Mouse (Mus musculus): ENCODE results near the gene Krtap4-1. TPM values are rescaled to one million over a fixed set of nuclear protein-coding genes. Genes with fewer than 3 reads are reported as not detected.
"Not testable (repeated sequence)": the region's sequence is repeated elsewhere in the genome, so short reads cannot be mapped to it uniquely, and the experiment has no call there.

The Krtap4-1 gene
- not detected in 2 replicates for polyA plus RNA-seq (2015; fragmentation: Nextera tagmentation; extraction: Ambion mirVana)

- H3K36me3 ChIP-seq = no peaks in the 10 kb centered on the region
- no peaks in the 10 kb centered on the region for H3K9me3 ChIP-seq
- no peak within 1 kb of the TSS for H3K27ac ChIP-seq
- H3K4me3 ChIP-seq = no peak within 1 kb of the TSS
- no peaks in the 10 kb centered on the region for H3K4me1 ChIP-seq
- H3K9ac ChIP-seq = no peak within 1 kb of the TSS
- H3K4me2 ChIP-seq (replicated peaks) = no peak within 1 kb of the TSS
- no peak for ATAC-seq (ENCODE audit: low FRiP score, low read depth)
- H3K27me3 ChIP-seq = peaks cover 3% of the 10 kb centered on the region; the same call in 1 of the 2 replicates
- 81% methylated on average over 4 of the region's 4 CpGs for WGBS
These were observed at the start of gene Krtap4-1 for GRCm38 (mm10) chr11:99628138-99628537. TSS of gene Krtap4-1 (minus strand) at chr11:99628238.

GRCm38 (mm10) chr11:99665860-99666259 lies 37.8 kb upstream of the Krtap4-1 start, which contains the start of gene Krtap4-6:
TSS of gene Krtap4-6 (minus strand) at chr11:99665960.
- Histone ChIP-seq H3K4me1 (no peaks in the 10 kb centered on the region), H3K4me2 (replicated peaks) (no peak within 1 kb of the TSS), H3K9me3 (no peaks in the 10 kb centered on the region), H3K36me3 (no peaks in the 10 kb centered on the region), H3K9ac (no peak within 1 kb of the TSS), H3K4me3 (no peak within 1 kb of the TSS), H3K27me3 (no peaks in the 10 kb centered on the region), H3K27ac (no peak within 1 kb of the TSS)
- no peak for ATAC-seq (ENCODE audit: low FRiP score, low read depth)

DNA sequence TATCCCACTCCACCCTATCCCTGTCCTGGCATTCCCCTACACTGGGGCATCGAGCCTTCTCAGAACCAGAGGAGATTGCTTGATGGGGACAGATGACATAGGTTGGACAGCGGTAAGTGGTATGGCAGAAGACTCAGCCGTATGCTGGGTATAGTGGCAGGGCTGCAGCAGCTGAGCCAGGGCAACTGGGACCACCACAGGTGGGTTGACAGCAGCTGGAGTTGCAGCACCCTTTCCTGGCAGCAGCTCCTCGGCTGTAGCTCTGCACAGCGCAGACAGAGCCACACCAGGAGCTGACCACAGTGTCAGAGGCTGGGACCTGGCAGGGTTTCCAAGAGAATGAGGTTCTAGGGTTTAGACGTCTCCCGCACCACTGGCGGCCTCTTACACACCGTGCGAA lies 34.8 kb upstream of the Krtap4-1 start:
- Histone ChIP-seq H3K4me1 (no peaks in the 10 kb centered on the region), H3K4me2 (replicated peaks) (no peak overlapping the region), H3K36me3 (no peaks in the 10 kb centered on the region), H3K9ac (no peak overlapping the region), H3K27ac (no peak overlapping the region), H3K4me3 (no peak overlapping the region), H3K9me3 (no peaks in the 10 kb centered on the region), H3K27me3 (no peaks in the 10 kb centered on the region; the same call in 1 of the 2 replicates)
- ATAC-seq (ENCODE audit: low FRiP score, low read depth) = no peak
- 81% methylated on average over 10 of the region's 10 CpGs for WGBS

GRCm38 (mm10) chr11:99659256-99659655 lies 31.2 kb upstream of the Krtap4-1 start:
- 77% methylated on average over 4 of the region's 4 CpGs for WGBS

DNA sequence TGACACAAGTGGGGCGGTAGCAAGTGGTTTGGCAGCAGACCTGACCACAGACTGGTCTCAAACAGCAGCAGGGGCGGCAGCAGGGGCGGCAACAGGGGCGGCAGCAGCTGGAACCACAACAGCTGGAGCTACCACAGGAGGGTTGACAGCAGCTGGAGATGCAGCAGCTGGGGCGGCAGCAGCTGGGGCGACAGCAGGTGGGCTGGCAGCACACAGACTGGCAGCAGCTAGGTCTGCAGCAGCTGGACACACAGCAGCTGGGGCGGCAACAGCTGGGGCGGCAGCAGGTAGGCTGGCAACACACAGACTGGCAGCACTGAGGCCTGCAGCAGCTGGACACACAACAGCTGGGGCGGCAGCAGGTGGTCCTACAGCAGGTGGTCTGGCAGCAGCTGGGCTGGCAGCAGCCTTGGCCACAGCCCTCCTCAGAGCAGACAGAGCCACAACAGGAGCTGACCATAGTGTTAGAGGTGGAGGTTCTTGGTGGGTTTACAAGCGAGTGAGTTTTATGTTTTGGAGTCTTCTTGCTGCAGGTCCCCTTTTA lies 30.5 kb upstream of the Krtap4-1 start, which contains the start of gene Gm11563:
Gm11563 (minus strand) TSS at position 494 of the 544 bp plus-strand sequence.
- not testable (repeated sequence) for H3K4me1 ChIP-seq
- 61% methylated on average over 10 of the region's 10 CpGs for WGBS

More at GRCm38 (mm10) chr11:99659256-99659655, 31.2 kb upstream of the Krtap4-1 start:
- no peak for ATAC-seq (ENCODE audit: low FRiP score, low read depth)
- Histone ChIP-seq H3K9ac (no peak overlapping the region), H3K27me3 (no peaks in the 10 kb centered on the region; the same call in 1 of the 2 replicates), H3K27ac (no peak overlapping the region), H3K4me2 (replicated peaks) (no peak overlapping the region), H3K4me1 (no peaks in the 10 kb centered on the region), H3K4me3 (no peak overlapping the region), H3K36me3 (no peaks in the 10 kb centered on the region), H3K9me3 (no peaks in the 10 kb centered on the region)

DNA sequence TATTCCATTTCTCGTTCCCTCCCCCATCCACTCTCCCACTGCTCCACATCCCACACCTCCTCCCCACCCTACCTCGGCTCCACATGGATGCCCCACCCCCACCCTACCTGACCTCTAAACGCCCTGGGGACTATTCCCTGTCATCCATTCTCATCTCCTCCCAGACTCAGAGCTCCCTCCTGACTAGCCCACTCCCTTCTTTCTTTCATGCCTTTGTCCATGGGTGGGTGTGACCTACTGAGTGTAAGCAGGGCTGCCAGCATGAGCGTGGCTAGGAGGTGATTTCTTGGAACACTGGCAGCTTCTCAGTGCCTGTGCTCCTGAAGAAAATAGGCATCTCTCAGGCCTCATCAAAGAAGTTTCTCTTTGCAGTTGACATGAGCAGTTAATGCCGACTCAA lies 29.0 kb upstream of the Krtap4-1 start:
- no peak overlapping the region for H3K4me3 ChIP-seq
- 46% methylated on average over 5 of the region's 5 CpGs for WGBS
- ATAC-seq (ENCODE audit: low FRiP score, low read depth) = no peak

More for the DNA sequence above, 30.5 kb upstream of the Krtap4-1 start, which contains the start of gene Gm11563:
- H3K4me2 ChIP-seq (replicated peaks); H3K36me3 ChIP-seq; H3K9ac ChIP-seq; H3K9me3 ChIP-seq; H3K4me3 ChIP-seq; H3K27me3 ChIP-seq; H3K27ac ChIP-seq; ATAC-seq (ENCODE audit: low FRiP score, low read depth): not testable (repeated sequence)

GRCm38 (mm10) chr11:99650136-99650535 lies 22.1 kb upstream of the Krtap4-1 start, which contains the start of gene Gm11555:
TSS of gene Gm11555 (minus strand) at chr11:99650236.
- 89% methylated on average over 2 of the region's 2 CpGs for WGBS
- H3K4me3 ChIP-seq = no peak within 1 kb of the TSS
- H3K9ac ChIP-seq = no peak within 1 kb of the TSS
- no peaks in the 10 kb centered on the region for H3K9me3 ChIP-seq
- no peaks in the 10 kb centered on the region for H3K27me3 ChIP-seq
- no peak within 1 kb of the TSS for H3K4me2 ChIP-seq (replicated peaks)
- H3K27ac ChIP-seq = no peak within 1 kb of the TSS
- H3K4me1 ChIP-seq = no peaks in the 10 kb centered on the region
- H3K36me3 ChIP-seq = no peaks in the 10 kb centered on the region
- no peak for ATAC-seq (ENCODE audit: low FRiP score, low read depth)

More for the DNA sequence above, 29.0 kb upstream of the Krtap4-1 start:
- H3K9me3 ChIP-seq = no peaks in the 10 kb centered on the region
- H3K4me1 ChIP-seq = no peaks in the 10 kb centered on the region
- H3K9ac ChIP-seq = no peak overlapping the region
- no peaks in the 10 kb centered on the region; the same call in 1 of the 2 replicates for H3K27me3 ChIP-seq
- no peak overlapping the region for H3K4me2 ChIP-seq (replicated peaks)
- H3K27ac ChIP-seq = no peak overlapping the region
- H3K36me3 ChIP-seq = no peaks in the 10 kb centered on the region

DNA sequence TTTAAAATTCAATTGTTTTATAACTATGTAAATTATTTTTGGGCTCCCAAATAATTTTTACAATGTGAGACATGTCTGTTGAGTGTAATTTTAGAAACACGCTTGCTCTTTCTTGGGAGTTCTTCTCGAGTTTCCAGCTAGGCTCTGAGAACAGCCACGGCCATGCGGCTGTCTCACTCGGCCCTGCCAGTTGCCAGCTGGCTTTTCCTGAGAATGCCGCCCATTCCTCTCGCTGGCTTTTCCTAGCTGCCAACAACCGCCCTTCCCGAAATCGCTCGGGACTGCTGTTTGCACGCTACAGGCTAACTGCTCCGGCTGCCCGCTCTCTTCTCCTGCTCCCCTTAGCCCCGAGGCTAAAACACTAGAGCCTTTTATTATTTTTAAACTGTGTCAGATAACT lies 18.4 kb upstream of the Krtap4-1 start:
- no peaks in the 10 kb centered on the region for H3K4me1 ChIP-seq
- no peak for ATAC-seq (ENCODE audit: low FRiP score, low read depth)

GRCm38 (mm10) chr11:99644351-99644750 lies 16.3 kb upstream of the Krtap4-1 start:
- Histone ChIP-seq H3K4me1 (0 out of 2 replicates have a peak, but pooled peaks cover 4% of the 10 kb centered on the region), H3K27ac (no peak overlapping the region), H3K36me3 (no peaks in the 10 kb centered on the region), H3K4me2 (replicated peaks) (no peak overlapping the region), H3K27me3 (no peaks in the 10 kb centered on the region; the same call in 1 of the 2 replicates), H3K4me3 (no peak overlapping the region), H3K9me3 (no peaks in the 10 kb centered on the region), H3K9ac (no peak overlapping the region)
- ATAC-seq (ENCODE audit: low FRiP score, low read depth) = no peak
- WGBS = 62% methylated on average over 3 of the region's 3 CpGs

More for the DNA sequence above, 18.4 kb upstream of the Krtap4-1 start:
- H3K27me3 ChIP-seq = no peaks in the 10 kb centered on the region; the same call in 1 of the 2 replicates
- no peaks in the 10 kb centered on the region for H3K9me3 ChIP-seq
- H3K9ac ChIP-seq = no peak overlapping the region
- H3K36me3 ChIP-seq = no peaks in the 10 kb centered on the region
- WGBS = 78% methylated on average over 15 of the region's 15 CpGs
- no peak overlapping the region for H3K4me3 ChIP-seq
- no peak overlapping the region for H3K4me2 ChIP-seq (replicated peaks)
- H3K27ac ChIP-seq = no peak overlapping the region

GRCm38 (mm10) chr11:99643635-99644139 lies 15.6 kb upstream of the Krtap4-1 start, which contains the start of gene Krtap4-7:
TSS of gene Krtap4-7 (minus strand) at chr11:99644089.
- not testable (repeated sequence) for ATAC-seq (ENCODE audit: low FRiP score, low read depth); H3K27ac ChIP-seq; H3K27me3 ChIP-seq; H3K4me1 ChIP-seq; H3K36me3 ChIP-seq; H3K4me2 ChIP-seq (replicated peaks); H3K4me3 ChIP-seq; H3K9me3 ChIP-seq; H3K9ac ChIP-seq
- WGBS = 75% methylated on average over 9 of the region's 9 CpGs

GRCm38 (mm10) chr11:99640926-99641325 lies 12.9 kb upstream of the Krtap4-1 start:
- no peaks in the 10 kb centered on the region for H3K36me3 ChIP-seq
- no peak overlapping the region for H3K9ac ChIP-seq
- no peak overlapping the region for H3K27ac ChIP-seq
- no peak overlapping the region for H3K4me3 ChIP-seq
- no peak overlapping the region for H3K4me2 ChIP-seq (replicated peaks)
- H3K9me3 ChIP-seq = no peaks in the 10 kb centered on the region
- ATAC-seq (ENCODE audit: low FRiP score, low read depth) = no peak
- no peaks in the 10 kb centered on the region; the same call in 1 of the 2 replicates for H3K27me3 ChIP-seq
- H3K4me1 ChIP-seq = 0 out of 2 replicates have a peak, but pooled peaks cover 4% of the 10 kb centered on the region
- 5% methylated on average over 1 of the region's 1 CpGs for WGBS

DNA sequence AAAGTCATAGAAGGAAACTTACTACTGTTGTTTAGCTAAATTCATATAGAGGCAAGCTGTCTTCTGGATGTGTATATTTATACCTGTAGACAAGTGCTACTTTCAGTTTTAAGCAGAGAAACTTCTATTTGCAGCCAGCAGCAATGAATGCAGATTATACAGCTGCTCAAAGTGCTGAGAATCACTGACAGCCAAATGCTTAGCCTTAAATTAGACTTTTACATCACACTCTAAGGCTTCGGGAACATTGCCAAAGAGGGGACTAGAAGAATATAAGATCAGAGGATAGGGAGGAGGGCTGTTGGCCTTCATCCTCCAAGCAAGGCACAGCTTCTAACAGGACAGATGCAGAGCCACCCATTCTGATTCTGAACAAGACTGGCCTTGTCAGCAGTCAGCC lies 9.0 kb upstream of the Krtap4-1 start:
- 0 out of 2 replicates have a peak, but pooled peaks cover 4% of the 10 kb centered on the region for H3K4me1 ChIP-seq
- H3K9ac ChIP-seq = no peak overlapping the region
- H3K4me3 ChIP-seq = no peak overlapping the region
- H3K36me3 ChIP-seq = no peaks in the 10 kb centered on the region
- WGBS = 59% methylated on average over 1 of the region's 1 CpGs
- H3K9me3 ChIP-seq = no peaks in the 10 kb centered on the region
- 0 out of 2 replicates have a peak, but pooled peaks cover 2% of the 10 kb centered on the region for H3K27me3 ChIP-seq
- no peak overlapping the region for H3K27ac ChIP-seq
- ATAC-seq (ENCODE audit: low FRiP score, low read depth) = no peak
- no peak overlapping the region for H3K4me2 ChIP-seq (replicated peaks)
